ENCODE assay signal across 17 mouse cellular contexts in genomic region chr2:119249592-119250061, GRCm38 (mm10). TPM values are rescaled to one million over a fixed set of nuclear protein-coding genes. Genes with fewer than 3 reads are reported as not detected.
A peak's percentile ranks its signal among the peaks of the same experiment; 100 is the strongest.
DNase-seq lines count a peak whose midpoint lies in the region; ATAC-seq and TF ChIP-seq lines count a peak whose summit lies in the region.
"Had no signal": no experiment of that assay in that cellular context is flagged by ENCODE, and none has a peak within 500 bp of the region (broad histone marks: within the 10 kb centered on the region; RNA-seq: fewer than 3 reads in every experiment).

No protein-coding gene starts in this region.

- ATAC-seq in midbrain, embryonic 16.5 days, result peak; percentile 54; the same call in 1 of the 2 replicates
- peak; percentile 49 for ATAC-seq in lung, embryonic 16.5 days (ENCODE audit: low read depth)
- ATAC-seq in frontal cortex, adult (ENCODE audit: low TSS enrichment), result no peak
- ATAC-seq in forebrain, postnatal 0 days, result no peak
- ATAC-seq: inflammation-experienced regulatory T-cells, adult 6 months had no signal

- no peak overlapping the region for H3K9ac ChIP-seq in midbrain, embryonic 16.5 days (ENCODE audit: low read depth, low read length)
- H3K9ac ChIP-seq in lung, embryonic 16.5 days (ENCODE audit: low read length), result no peak overlapping the region
- H3K9ac ChIP-seq in forebrain, postnatal 0 days, result no peak overlapping the region
- H3K9ac ChIP-seq: lung, embryonic 15.5 days had no signal

- no peak overlapping the region for H3K4me2 ChIP-seq in midbrain, embryonic 16.5 days (ENCODE audit: low read length)
- no peak overlapping the region for H3K4me2 ChIP-seq in lung, embryonic 16.5 days (ENCODE audit: low read depth, low read length)
- H3K4me2 ChIP-seq in forebrain, postnatal 0 days (ENCODE audit: low read depth), result no peak overlapping the region
- H3K4me2 ChIP-seq: lung, embryonic 15.5 days had no signal

- H3K27me3 ChIP-seq in midbrain, embryonic 16.5 days (ENCODE audit: control insufficient read depth, insufficient read depth, low read depth, low read length), result peaks cover 2% of the 10 kb centered on the region; the same call in 1 of the 2 replicates
- peaks cover 18% of the 10 kb centered on the region for H3K27me3 ChIP-seq in midbrain, embryonic 10.5 days (ENCODE audit: low read depth, poor library complexity, severe bottlenecking)
- H3K27me3 ChIP-seq in lung, embryonic 16.5 days (ENCODE audit: control insufficient read depth, insufficient read depth, low read depth, low read length), result peaks cover 2% of the 10 kb centered on the region; the same call in 1 of the 2 replicates
- no peaks in the 10 kb centered on the region for H3K27me3 ChIP-seq in forebrain, postnatal 0 days (ENCODE audit: insufficient read depth, low read length)

- no peaks in the 10 kb centered on the region for H3K9me3 ChIP-seq in midbrain, embryonic 16.5 days (replicated peaks; ENCODE audit: control insufficient read depth, low read length, poor library complexity, severe bottlenecking)
- no peaks in the 10 kb centered on the region for H3K9me3 ChIP-seq in midbrain, embryonic 10.5 days (replicated peaks)
- no peaks in the 10 kb centered on the region for H3K9me3 ChIP-seq in lung, embryonic 16.5 days (ENCODE audit: control insufficient read depth, low read length)
- H3K9me3 ChIP-seq in forebrain, postnatal 0 days (ENCODE audit: low read length), result no peaks in the 10 kb centered on the region
- H3K9me3 ChIP-seq: lung, embryonic 15.5 days had no signal

- H3K27ac ChIP-seq in midbrain, embryonic 16.5 days (ENCODE audit: low read length), result no peak overlapping the region
- H3K27ac ChIP-seq in midbrain, embryonic 10.5 days (replicated peaks), result no peak overlapping the region
- H3K27ac ChIP-seq in lung, embryonic 16.5 days (ENCODE audit: low read length), result no peak overlapping the region
- no peak overlapping the region for H3K27ac ChIP-seq in forebrain, postnatal 0 days (ENCODE audit: low read depth, low read length)
- H3K27ac ChIP-seq: lung, embryonic 15.5 days had no signal

- H3K4me1 ChIP-seq in midbrain, embryonic 16.5 days (ENCODE audit: control insufficient read depth, insufficient read depth, low read length), result no peaks in the 10 kb centered on the region; the same call in 1 of the 2 replicates
- H3K4me1 ChIP-seq in midbrain, embryonic 10.5 days, result peaks cover 7% of the 10 kb centered on the region
- 0 out of 2 replicates have a peak, but pooled peaks cover 3% of the 10 kb centered on the region for H3K4me1 ChIP-seq in lung, embryonic 16.5 days (replicated peaks; ENCODE audit: control insufficient read depth, insufficient read depth, low read length)
- H3K4me1 ChIP-seq in forebrain, postnatal 0 days (ENCODE audit: insufficient read depth), result no peaks in the 10 kb centered on the region

- no peak overlapping the region for H3K4me3 ChIP-seq in midbrain, embryonic 16.5 days (ENCODE audit: low read depth, low read length)
- H3K4me3 ChIP-seq in midbrain, embryonic 10.5 days, result no peak overlapping the region
- no peak overlapping the region for H3K4me3 ChIP-seq in lung, embryonic 16.5 days (ENCODE audit: low read length)
- H3K4me3 ChIP-seq in forebrain, postnatal 0 days (ENCODE audit: low read depth, low read length), result no peak overlapping the region
- H3K4me3 ChIP-seq: lung, embryonic 15.5 days; myocyte had no signal

- no peak for TF ChIP-seq CTCF in forebrain, postnatal 0 days (IDR thresholded peaks at IDR 0.05; ENCODE audit: low read depth)

- WGBS in midbrain, embryonic 16.5 days, result 68% methylated on average over 4 of the region's 4 CpGs
- 77% methylated on average over 4 of the region's 4 CpGs for WGBS in midbrain, embryonic 10.5 days
- 42% methylated on average over 4 of the region's 4 CpGs for WGBS in lung, embryonic 16.5 days
- 75% methylated on average over 4 of the region's 4 CpGs for WGBS in forebrain, postnatal 0 days

- no peaks in the 10 kb centered on the region for H3K36me3 ChIP-seq in midbrain, embryonic 16.5 days (ENCODE audit: control insufficient read depth, insufficient read depth, low read length)
- H3K36me3 ChIP-seq in midbrain, embryonic 10.5 days, result no peaks in the 10 kb centered on the region
- H3K36me3 ChIP-seq in lung, embryonic 16.5 days (ENCODE audit: control insufficient read depth, insufficient read depth, low read length), result no peaks in the 10 kb centered on the region
- H3K36me3 ChIP-seq in forebrain, postnatal 0 days (ENCODE audit: insufficient read depth), result no peaks in the 10 kb centered on the region
- H3K36me3 ChIP-seq: lung, embryonic 15.5 days had no signal

- DNase-seq in cerebellum, adult 11-12 months, result peak; percentile 17
- DNase-seq in cerebellum, adult 9-11 months, result no peak
- DNase-seq in midbrain, embryonic 10.5 days (ENCODE audit: low spot score), result no peak
- peak; percentile 58 for DNase-seq in yolk sac, embryonic 10.5 days (ENCODE audit: low spot score)
- no peak for DNase-seq in forebrain, postnatal 0 days
- DNase-seq: adrenal gland, postnatal 10 days; right cerebral cortex, postnatal 14 days; thymus, postnatal 4 days had no signal

RNA-seq across cellular contexts. Expression of gene Spint1, which starts 12.5 kb away (rescaled TPM):
- 0.36 and 0.72 TPM in 2 replicates for polyA plus RNA-seq in midbrain, embryonic 16.5 days (2015; fragmentation: Nextera tagmentation; extraction: Ambion mirVana)
- polyA plus RNA-seq in midbrain, embryonic 10.5 days (2016; fragmentation: Nextera tagmentation; extraction: Ambion mirVana), result 1.9 and 2.4 TPM in 2 replicates
- 34.2 and 36.2 TPM in 2 replicates for polyA plus RNA-seq in lung, embryonic 16.5 days (2015; fragmentation: Nextera tagmentation; extraction: Ambion mirVana)
- total RNA-seq in forebrain, postnatal 0 days (2014; rRNA removed), result 1.6 and 1.8 TPM in 2 replicates
- polyA plus RNA-seq in forebrain, postnatal 0 days (2015; fragmentation: Nextera tagmentation; extraction: Ambion mirVana), result 0.52 and 1.1 TPM in 2 replicates

RNA-seq across cellular contexts. Expression of gene Ppp1r14d, which starts 19.9 kb away (rescaled TPM):
- not detected in 2 replicates for polyA plus RNA-seq in midbrain, embryonic 16.5 days (2015; fragmentation: Nextera tagmentation; extraction: Ambion mirVana)
- polyA plus RNA-seq in midbrain, embryonic 10.5 days (2016; fragmentation: Nextera tagmentation; extraction: Ambion mirVana), result not detected in 2 replicates
- 0.47 and 0.73 TPM in 2 replicates for polyA plus RNA-seq in lung, embryonic 16.5 days (2015; fragmentation: Nextera tagmentation; extraction: Ambion mirVana)
- not detected in 2 replicates for total RNA-seq in forebrain, postnatal 0 days (2014; rRNA removed)
- polyA plus RNA-seq in forebrain, postnatal 0 days (2015; fragmentation: Nextera tagmentation; extraction: Ambion mirVana), result not detected in 2 replicates
- total RNA-seq: adrenal gland, postnatal 10 days; layer of hippocampus, postnatal 14 days had no signal
- polyA plus RNA-seq: heart, postnatal 0 days; inflammation-experienced regulatory T-cells, adult 6 months; limb, embryonic 14.5 days had no signal

RNA-seq across cellular contexts. Expression of gene Rhov, which starts 21.4 kb away (rescaled TPM):
- polyA plus RNA-seq in midbrain, embryonic 16.5 days (2015; fragmentation: Nextera tagmentation; extraction: Ambion mirVana), result 47.5 and 53.8 TPM in 2 replicates
- polyA plus RNA-seq in midbrain, embryonic 10.5 days (2016; fragmentation: Nextera tagmentation; extraction: Ambion mirVana), result 0.83 and 1.9 TPM in 2 replicates
- 1.3 and 2.2 TPM in 2 replicates for polyA plus RNA-seq in lung, embryonic 16.5 days (2015; fragmentation: Nextera tagmentation; extraction: Ambion mirVana)
- 20.5 and 27.8 TPM in 2 replicates for total RNA-seq in forebrain, postnatal 0 days (2014; rRNA removed)
- polyA plus RNA-seq in forebrain, postnatal 0 days (2015; fragmentation: Nextera tagmentation; extraction: Ambion mirVana), result 22.9 and 29.3 TPM in 2 replicates
- polyA plus RNA-seq: heart, postnatal 0 days had no signal

RNA-seq across cellular contexts. Expression of gene Vps18, which starts 38.9 kb away (rescaled TPM):
- 30.2 and 31.7 TPM in 2 replicates for polyA plus RNA-seq in midbrain, embryonic 16.5 days (2015; fragmentation: Nextera tagmentation; extraction: Ambion mirVana)
- 23.1 and 27.5 TPM in 2 replicates for polyA plus RNA-seq in midbrain, embryonic 10.5 days (2016; fragmentation: Nextera tagmentation; extraction: Ambion mirVana)
- polyA plus RNA-seq in lung, embryonic 16.5 days (2015; fragmentation: Nextera tagmentation; extraction: Ambion mirVana), result 18.8 and 19.5 TPM in 2 replicates
- 22.5 and 26.7 TPM in 2 replicates for total RNA-seq in forebrain, postnatal 0 days (2014; rRNA removed)
- polyA plus RNA-seq in forebrain, postnatal 0 days (2015; fragmentation: Nextera tagmentation; extraction: Ambion mirVana), result 17.5 and 22.3 TPM in 2 replicates

RNA-seq across cellular contexts. Expression of gene Dnajc17, which starts 41.0 kb away (rescaled TPM):
- polyA plus RNA-seq in midbrain, embryonic 16.5 days (2015; fragmentation: Nextera tagmentation; extraction: Ambion mirVana), result 25.9 and 28.5 TPM in 2 replicates
- polyA plus RNA-seq in midbrain, embryonic 10.5 days (2016; fragmentation: Nextera tagmentation; extraction: Ambion mirVana), result 24.5 and 26.2 TPM in 2 replicates
- 17.0 and 22.3 TPM in 2 replicates for polyA plus RNA-seq in lung, embryonic 16.5 days (2015; fragmentation: Nextera tagmentation; extraction: Ambion mirVana)
- 30.6 and 41.9 TPM in 2 replicates for total RNA-seq in forebrain, postnatal 0 days (2014; rRNA removed)
- 25.2 and 27.0 TPM in 2 replicates for polyA plus RNA-seq in forebrain, postnatal 0 days (2015; fragmentation: Nextera tagmentation; extraction: Ambion mirVana)

Comparison
In these comparisons a context has a peak if more than half of its experiments do, and no peak if none do; other contexts are left out.
1. DNase-seq: peak in cerebellum, adult 11-12 months (single experiment) and yolk sac, embryonic 10.5 days (single experiment); none in cerebellum, adult 9-11 months (single experiment), midbrain, embryonic 10.5 days (single experiment) and forebrain, postnatal 0 days (single experiment).
2. ATAC-seq: peak in midbrain, embryonic 16.5 days (single experiment) and lung, embryonic 16.5 days (single experiment); none in frontal cortex, adult (single experiment) and forebrain, postnatal 0 days (single experiment).
3. RNA of gene Spint1, which starts 12.5 kb away (polyA plus RNA-seq): 34.2 to 36.2 TPM in lung, embryonic 16.5 days; 1.9 to 2.4 TPM in midbrain, embryonic 10.5 days, 0.52 to 1.1 TPM in forebrain, postnatal 0 days and 0.36 to 0.72 TPM in midbrain, embryonic 16.5 days; every median in the first group is over 10 times any median in the second.